Mouse (Mus musculus): ENCODE data around the gene Fndc3b. TPM values are rescaled to one million over a fixed set of nuclear protein-coding genes. Genes with fewer than 3 reads are reported as not detected.

The Fndc3b gene
- polyA plus RNA-seq, 1 experiment from 2014 or later, result 4.7 TPM

GRCm38 (mm10) chr3:27663221-27663620 is 47.9 kb downstream of the Fndc3b start:
- Histone ChIP-seq H3K27me3 (replicated peaks; ENCODE audit: control insufficient read depth, insufficient read depth, low read length) (no peaks in the 10 kb centered on the region), H3K9me3 (replicated peaks; ENCODE audit: control insufficient read depth, low read length) (no peaks in the 10 kb centered on the region), H3K4me2 (ENCODE audit: low read length) (no peak overlapping the region), H3K4me1 (ENCODE audit: control insufficient read depth, insufficient read depth, low read length) (no peaks in the 10 kb centered on the region), H3K4me3 (ENCODE audit: low read depth, low read length) (no peak overlapping the region), H3K36me3 (ENCODE audit: control insufficient read depth, insufficient read depth, low read length) (no peaks in the 10 kb centered on the region), H3K9ac (ENCODE audit: low read length) (no peak overlapping the region), H3K27ac (ENCODE audit: low read depth, low read length) (no peak overlapping the region)
- WGBS, result 82% methylated on average over 5 of the region's 5 CpGs
- ATAC-seq (no peak), DNase-seq (ENCODE audit: low spot score) (no peak)

GRCm38 (mm10) chr3:27658198-27658763 is 52.8 kb downstream of the Fndc3b start:
- Histone ChIP-seq H3K4me1 (ENCODE audit: control insufficient read depth, insufficient read depth, low read length) (no peaks in the 10 kb centered on the region), H3K9ac (ENCODE audit: low read length) (no peak overlapping the region), H3K4me3 (ENCODE audit: low read depth, low read length) (no peak overlapping the region), H3K4me2 (ENCODE audit: low read length) (no peak overlapping the region), H3K9me3 (replicated peaks; ENCODE audit: control insufficient read depth, low read length) (no peaks in the 10 kb centered on the region), H3K27ac (ENCODE audit: low read depth, low read length) (no peak overlapping the region), H3K36me3 (ENCODE audit: control insufficient read depth, insufficient read depth, low read length) (no peaks in the 10 kb centered on the region), H3K27me3 (replicated peaks; ENCODE audit: control insufficient read depth, insufficient read depth, low read length) (no peaks in the 10 kb centered on the region)
- ATAC-seq (peak; percentile 52; the same call in 1 of the 2 replicates), DNase-seq (ENCODE audit: low spot score) (peak; percentile 44)
- 81% methylated on average over 4 of the region's 4 CpGs for WGBS

- no peak overlapping the region for H3K9ac ChIP-seq (ENCODE audit: low read length)
- ATAC-seq, result no peak
- H3K4me3 ChIP-seq (ENCODE audit: low read depth, low read length), result no peak overlapping the region
- H3K4me1 ChIP-seq (ENCODE audit: control insufficient read depth, insufficient read depth, low read length), result no peaks in the 10 kb centered on the region
- H3K36me3 ChIP-seq (ENCODE audit: control insufficient read depth, insufficient read depth, low read length), result no peaks in the 10 kb centered on the region
- no peak for DNase-seq (ENCODE audit: low spot score)
- no peaks in the 10 kb centered on the region for H3K9me3 ChIP-seq (replicated peaks; ENCODE audit: control insufficient read depth, low read length)
- WGBS, result 61% methylated on average over 7 of the region's 7 CpGs
- no peak overlapping the region for H3K4me2 ChIP-seq (ENCODE audit: low read length)
- H3K27ac ChIP-seq (ENCODE audit: low read depth, low read length), result no peak overlapping the region
- no peaks in the 10 kb centered on the region for H3K27me3 ChIP-seq (replicated peaks; ENCODE audit: control insufficient read depth, insufficient read depth, low read length)
Observed at GRCm38 (mm10) chr3:27656764-27657390, 54.2 kb downstream of the Fndc3b start.

- Histone ChIP-seq H3K9me3 (replicated peaks; ENCODE audit: control insufficient read depth, low read length) (no peaks in the 10 kb centered on the region), H3K4me1 (ENCODE audit: control insufficient read depth, insufficient read depth, low read length) (no peaks in the 10 kb centered on the region), H3K36me3 (ENCODE audit: control insufficient read depth, insufficient read depth, low read length) (no peaks in the 10 kb centered on the region), H3K27me3 (replicated peaks; ENCODE audit: control insufficient read depth, insufficient read depth, low read length) (no peaks in the 10 kb centered on the region), H3K4me2 (ENCODE audit: low read length) (no peak overlapping the region), H3K9ac (ENCODE audit: low read length) (no peak overlapping the region), H3K27ac (ENCODE audit: low read depth, low read length) (no peak overlapping the region), H3K4me3 (ENCODE audit: low read depth, low read length) (no peak overlapping the region)
- DNase-seq (ENCODE audit: low spot score) (no peak), ATAC-seq (no peak)
- 67% methylated on average over 4 of the region's 4 CpGs for WGBS
Observed at GRCm38 (mm10) chr3:27655673-27656072, 55.4 kb downstream of the Fndc3b start.

GRCm38 (mm10) chr3:27655042-27655441 is 56.1 kb downstream of the Fndc3b start:
- Histone ChIP-seq H3K36me3 (ENCODE audit: control insufficient read depth, insufficient read depth, low read length) (no peaks in the 10 kb centered on the region), H3K9me3 (replicated peaks; ENCODE audit: control insufficient read depth, low read length) (no peaks in the 10 kb centered on the region), H3K4me2 (ENCODE audit: low read length) (no peak overlapping the region), H3K27me3 (replicated peaks; ENCODE audit: control insufficient read depth, insufficient read depth, low read length) (no peaks in the 10 kb centered on the region), H3K9ac (ENCODE audit: low read length) (no peak overlapping the region), H3K4me1 (ENCODE audit: control insufficient read depth, insufficient read depth, low read length) (no peaks in the 10 kb centered on the region), H3K27ac (ENCODE audit: low read depth, low read length) (no peak overlapping the region), H3K4me3 (ENCODE audit: low read depth, low read length) (no peak overlapping the region)
- no peak for DNase-seq (ENCODE audit: low spot score)
- WGBS, result 90% methylated on average over 11 of the region's 11 CpGs
- ATAC-seq, result no peak

- Histone ChIP-seq H3K4me1 (ENCODE audit: control insufficient read depth, insufficient read depth, low read length) (no peaks in the 10 kb centered on the region), H3K27ac (ENCODE audit: low read depth, low read length) (no peak overlapping the region), H3K36me3 (ENCODE audit: control insufficient read depth, insufficient read depth, low read length) (no peaks in the 10 kb centered on the region), H3K4me3 (ENCODE audit: low read depth, low read length) (no peak overlapping the region), H3K27me3 (replicated peaks; ENCODE audit: control insufficient read depth, insufficient read depth, low read length) (no peaks in the 10 kb centered on the region), H3K4me2 (ENCODE audit: low read length) (no peak overlapping the region), H3K9me3 (replicated peaks; ENCODE audit: control insufficient read depth, low read length) (no peaks in the 10 kb centered on the region), H3K9ac (ENCODE audit: low read length) (no peak overlapping the region)
- ATAC-seq, result no peak
- no peak for DNase-seq (ENCODE audit: low spot score)
- WGBS, result 88% methylated on average over 9 of the region's 9 CpGs
Observed at GRCm38 (mm10) chr3:27652451-27653011, 58.6 kb downstream of the Fndc3b start.

- 40% methylated on average over 6 of the region's 6 CpGs for WGBS
- Histone ChIP-seq H3K9me3 (replicated peaks; ENCODE audit: control insufficient read depth, low read length) (no peaks in the 10 kb centered on the region), H3K4me2 (ENCODE audit: low read length) (no peak overlapping the region), H3K4me3 (ENCODE audit: low read depth, low read length) (no peak overlapping the region), H3K4me1 (ENCODE audit: control insufficient read depth, insufficient read depth, low read length) (0 out of 2 replicates have a peak, but pooled peaks cover 3% of the 10 kb centered on the region), H3K27ac (ENCODE audit: low read depth, low read length) (no peak overlapping the region), H3K9ac (ENCODE audit: low read length) (no peak overlapping the region), H3K27me3 (replicated peaks; ENCODE audit: control insufficient read depth, insufficient read depth, low read length) (no peaks in the 10 kb centered on the region), H3K36me3 (ENCODE audit: control insufficient read depth, insufficient read depth, low read length) (no peaks in the 10 kb centered on the region)
- DNase-seq (ENCODE audit: low spot score) (peak; percentile 48), ATAC-seq (peak; percentile 68; the same call in 1 of the 2 replicates)
Observed at GRCm38 (mm10) chr3:27651731-27652130, 59.4 kb downstream of the Fndc3b start.

GRCm38 (mm10) chr3:27650083-27650482 is 61.0 kb downstream of the Fndc3b start:
- H3K4me2 ChIP-seq (ENCODE audit: low read length), result no peak overlapping the region
- H3K27me3 ChIP-seq (replicated peaks; ENCODE audit: control insufficient read depth, insufficient read depth, low read length), result no peaks in the 10 kb centered on the region
- H3K36me3 ChIP-seq (ENCODE audit: control insufficient read depth, insufficient read depth, low read length), result no peaks in the 10 kb centered on the region
- no peak overlapping the region for H3K9ac ChIP-seq (ENCODE audit: low read length)
- ATAC-seq (no peak), DNase-seq (ENCODE audit: low spot score) (no peak)
- H3K9me3 ChIP-seq (replicated peaks; ENCODE audit: control insufficient read depth, low read length), result no peaks in the 10 kb centered on the region
- WGBS, result 88% methylated on average over 11 of the region's 11 CpGs
- H3K4me3 ChIP-seq (ENCODE audit: low read depth, low read length), result no peak overlapping the region
- H3K4me1 ChIP-seq (ENCODE audit: control insufficient read depth, insufficient read depth, low read length), result peaks cover 12% of the 10 kb centered on the region; the same call in 1 of the 2 replicates
- no peak overlapping the region for H3K27ac ChIP-seq (ENCODE audit: low read depth, low read length)

GRCm38 (mm10) chr3:27649316-27649715 is 61.8 kb downstream of the Fndc3b start:
- H3K4me3 ChIP-seq (ENCODE audit: low read depth, low read length), result no peak overlapping the region
- ATAC-seq (no peak), DNase-seq (ENCODE audit: low spot score) (no peak)
- no peaks in the 10 kb centered on the region for H3K27me3 ChIP-seq (replicated peaks; ENCODE audit: control insufficient read depth, insufficient read depth, low read length)
- no peaks in the 10 kb centered on the region for H3K9me3 ChIP-seq (replicated peaks; ENCODE audit: control insufficient read depth, low read length)
- H3K4me2 ChIP-seq (ENCODE audit: low read length), result no peak overlapping the region
- no peak overlapping the region for H3K27ac ChIP-seq (ENCODE audit: low read depth, low read length)
- no peaks in the 10 kb centered on the region for H3K36me3 ChIP-seq (ENCODE audit: control insufficient read depth, insufficient read depth, low read length)
- H3K9ac ChIP-seq (ENCODE audit: low read length), result no peak overlapping the region
- WGBS, result 68% methylated on average over 1 of the region's 1 CpGs
- peaks cover 12% of the 10 kb centered on the region; the same call in 1 of the 2 replicates for H3K4me1 ChIP-seq (ENCODE audit: control insufficient read depth, insufficient read depth, low read length)
